Comparison of ENCODE assay signal across 8 mouse cellular contexts in genomic region chr4:59360704-59361103, GRCm38 (mm10).
A peak's percentile ranks its signal among the peaks of the same experiment; 100 is the strongest.
DNase-seq lines count a peak whose midpoint lies in the region; ATAC-seq and TF ChIP-seq lines count a peak whose summit lies in the region.

No protein-coding gene starts in this region.

- H3K9ac ChIP-seq in hindbrain, embryonic 12.5 days, result no peak overlapping the region

- TF ChIP-seq POLR2A in myocyte (IDR thresholded peaks at IDR 0.05; ENCODE audit: insufficient read length, low read depth), result no peak

- no peak overlapping the region for H3K4me3 ChIP-seq in hindbrain, embryonic 10.5 days
- no peak overlapping the region for H3K4me3 ChIP-seq in hindbrain, embryonic 12.5 days
- no peak overlapping the region for H3K4me3 ChIP-seq in myocyte

- WGBS in hindbrain, embryonic 10.5 days, result 3% methylated on average over 15 of the region's 15 CpGs
- WGBS in hindbrain, embryonic 12.5 days, result 3% methylated on average over 15 of the region's 15 CpGs

- no peak for ATAC-seq in hindbrain, embryonic 12.5 days (ENCODE audit: low FRiP score)

- H3ac ChIP-seq in myocyte (ENCODE audit: control insufficient read depth, insufficient read length), result no peak overlapping the region

- H3K27me3 ChIP-seq in hindbrain, embryonic 10.5 days (ENCODE audit: insufficient read depth, poor library complexity, severe bottlenecking), result no peaks in the 10 kb centered on the region
- no peaks in the 10 kb centered on the region for H3K27me3 ChIP-seq in hindbrain, embryonic 12.5 days
- H3K27me3 ChIP-seq in myocyte (ENCODE audit: control insufficient read depth, insufficient read depth, insufficient read length), result no peaks in the 10 kb centered on the region

- no peaks in the 10 kb centered on the region for H3K79me2 ChIP-seq in myocyte (ENCODE audit: control insufficient read depth, insufficient read depth)

- H3K4me2 ChIP-seq in hindbrain, embryonic 12.5 days (replicated peaks), result no peak overlapping the region; the same call in 1 of the 2 replicates
- peak overlapping the region; percentile 48 for H3K4me2 ChIP-seq in myocyte (ENCODE audit: low read depth)

- no peaks in the 10 kb centered on the region for H3K36me3 ChIP-seq in hindbrain, embryonic 10.5 days
- no peaks in the 10 kb centered on the region for H3K36me3 ChIP-seq in hindbrain, embryonic 12.5 days
- no peaks in the 10 kb centered on the region for H3K36me3 ChIP-seq in myocyte (ENCODE audit: control insufficient read depth, insufficient read depth)

- DNase-seq in hindbrain, embryonic 10.5 days (ENCODE audit: low spot score), result peak; percentile 76
- DNase-seq in cerebellum, postnatal 10 days, result peak; percentile 90 to 93
- peak; percentile 46 to 49 for DNase-seq in gastrocnemius, adult 8-10 months (ENCODE audit: low spot score in 2 of 2)
- peak; percentile 85 for DNase-seq in kidney, adult 9 months
- DNase-seq in liver, result peak; percentile 79
- DNase-seq in spleen, postnatal 4 days (ENCODE audit: low spot score in 2 of 2), result peak; percentile 81 to 94

- no peak overlapping the region for H3K27ac ChIP-seq in hindbrain, embryonic 10.5 days
- H3K27ac ChIP-seq in hindbrain, embryonic 12.5 days, result no peak overlapping the region

- no peaks in the 10 kb centered on the region for H3K9me3 ChIP-seq in hindbrain, embryonic 10.5 days
- H3K9me3 ChIP-seq in hindbrain, embryonic 12.5 days (replicated peaks), result no peaks in the 10 kb centered on the region

- peaks cover 2% of the 10 kb centered on the region; the same call in 1 of the 2 replicates for H3K4me1 ChIP-seq in hindbrain, embryonic 10.5 days (replicated peaks)
- 0 out of 2 replicates have a peak, but pooled peaks cover 5% of the 10 kb centered on the region for H3K4me1 ChIP-seq in hindbrain, embryonic 12.5 days

TF ChIP-seq in myocyte, 11 proteins besides CTCF, POLR2A, EP300 and RAD21:
- TF ChIP-seq TCF3 (IDR thresholded peaks at IDR 0.05; ENCODE audit: insufficient read length, low read depth) (no peak), TCF12 (IDR thresholded peaks at IDR 0.05; ENCODE audit: insufficient read depth, poor library complexity, severe bottlenecking) (no peak), POLR2AphosphoS2 (IDR thresholded peaks at IDR 0.05; ENCODE audit: insufficient read length, low read depth) (no peak), SRF (IDR thresholded peaks at IDR 0.05; ENCODE audit: control insufficient read depth, insufficient read length, low read depth) (no peak), USF1 (IDR thresholded peaks at IDR 0.05; ENCODE audit: low read depth) (no peak), MAX (IDR thresholded peaks at IDR 0.05; ENCODE audit: low read depth) (no peak), MYOG (IDR thresholded peaks at IDR 0.05; ENCODE audit: control insufficient read depth in 1 of 3, insufficient read depth in 1 of 3, insufficient read length in 2 of 3, low read depth in 2 of 3) (no peak), MYOD1 (IDR thresholded peaks at IDR 0.05; ENCODE audit: control insufficient read depth in 1 of 3, insufficient read length in 2 of 3, low read depth in 2 of 3) (no peak), E2F4 (IDR thresholded peaks at IDR 0.05; ENCODE audit: insufficient read depth) (no peak), CEBPB (IDR thresholded peaks at IDR 0.05; ENCODE audit: insufficient read depth, poor library complexity, severe bottlenecking) (no peak), REST (IDR thresholded peaks at IDR 0.05; ENCODE audit: insufficient read depth, insufficient read length) (no peak)
